Mouse (Mus musculus): ENCODE results near the gene Sh3kbp1. TPM values are rescaled to one million over a fixed set of nuclear protein-coding genes. Genes with fewer than 3 reads are reported as not detected.

Sh3kbp1 gene
- total RNA-seq, 2 experiments from 2014 or later = 154 to 191 TPM

DNA sequence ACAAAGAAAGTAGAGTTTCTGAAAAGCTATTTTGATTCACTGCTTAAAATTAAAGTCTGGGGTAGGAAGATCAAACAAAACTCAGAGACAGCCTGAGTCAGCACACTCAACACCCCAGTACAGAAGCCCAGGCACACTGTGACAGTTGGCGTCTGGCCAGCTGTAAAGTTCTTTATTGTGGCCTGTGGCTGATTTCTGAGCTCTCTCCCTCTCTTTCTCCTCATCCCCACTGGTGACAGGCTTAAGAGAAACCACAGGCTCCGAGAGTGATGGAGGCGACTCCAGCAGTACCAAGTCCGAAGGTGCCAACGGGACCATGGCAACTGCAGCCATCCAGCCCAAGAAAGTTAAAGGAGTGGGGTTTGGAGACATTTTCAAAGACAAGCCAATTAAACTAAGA lies 201.1 kb downstream of the Sh3kbp1 start:
- ATAC-seq (ENCODE audit: poor library complexity, severe bottlenecking) = 0 out of 2 replicates have a peak, but pooled peaks have one; percentile 26

DNA sequence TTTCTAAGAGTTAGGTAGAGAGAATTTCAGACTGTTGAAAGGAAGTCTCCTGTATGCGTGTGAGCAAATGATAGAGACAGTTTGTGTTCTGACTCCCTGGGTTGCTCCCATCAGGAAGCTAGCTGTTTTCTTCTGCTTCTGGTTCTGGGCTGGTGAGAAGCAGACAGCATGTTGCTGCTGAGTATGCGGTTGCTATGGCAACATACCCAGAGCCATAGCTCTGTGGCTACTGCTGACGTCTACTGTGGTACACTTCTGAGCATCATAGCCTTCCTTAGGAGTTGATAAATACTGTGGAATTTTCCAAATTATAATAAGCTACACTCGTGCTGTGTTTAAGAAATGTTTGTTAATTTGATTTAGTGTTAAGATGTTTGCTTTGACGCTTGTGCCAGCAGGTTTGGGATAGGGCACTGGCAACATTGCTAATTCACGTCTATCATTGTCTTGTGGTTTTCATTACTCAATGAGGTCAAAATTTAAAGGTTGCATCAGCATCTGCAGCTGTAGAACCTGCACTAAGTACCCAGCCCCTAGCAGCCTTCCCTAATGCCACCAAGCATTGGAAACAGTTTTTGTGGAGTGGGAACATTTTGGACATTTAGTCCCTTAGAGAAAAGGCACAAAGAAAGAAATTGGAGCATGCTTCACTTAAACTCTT lies 202.2 kb downstream of the Sh3kbp1 start:
- peak; percentile 76 for ATAC-seq (ENCODE audit: poor library complexity, severe bottlenecking)

DNA sequence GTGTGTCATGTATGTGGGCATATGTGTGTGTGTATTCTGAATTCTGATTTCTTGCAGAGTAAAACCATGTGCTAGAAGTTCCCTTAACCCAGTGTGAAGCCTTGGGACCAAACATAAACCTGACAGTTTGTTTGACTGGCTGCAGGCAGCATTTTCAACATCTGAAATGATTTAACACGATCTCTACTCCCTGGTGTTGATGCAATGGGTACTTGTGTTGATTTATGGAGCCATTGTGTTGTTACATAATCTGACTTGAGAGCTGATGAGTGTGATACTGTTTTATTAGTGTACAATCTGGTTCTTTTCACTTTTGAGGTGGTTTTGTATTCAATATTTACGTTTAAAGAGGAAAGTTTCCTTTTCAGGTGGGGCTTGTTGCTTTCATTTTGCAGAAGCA lies 204.1 kb downstream of the Sh3kbp1 start:
- no peak for ATAC-seq (ENCODE audit: poor library complexity, severe bottlenecking)

DNA sequence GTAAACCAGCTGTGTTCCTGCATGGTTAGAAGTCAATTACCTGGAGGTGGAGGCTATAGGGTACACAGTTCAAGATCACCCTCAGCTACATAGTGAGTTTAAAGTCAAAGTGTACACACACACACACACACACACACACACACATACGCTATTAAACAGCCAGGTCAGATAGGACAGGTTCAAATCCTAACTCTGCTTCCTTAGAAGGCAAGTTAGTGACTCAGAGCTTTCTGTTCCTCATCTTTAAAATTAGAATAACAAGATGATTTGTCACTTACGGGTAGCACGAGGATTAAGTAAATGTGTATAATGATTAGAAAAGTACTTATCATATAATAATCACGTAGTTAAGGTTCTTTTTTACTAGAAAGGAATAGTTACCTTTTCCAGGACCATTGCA lies 208.2 kb downstream of the Sh3kbp1 start:
- peak; percentile 71 for ATAC-seq (ENCODE audit: poor library complexity, severe bottlenecking)

DNA sequence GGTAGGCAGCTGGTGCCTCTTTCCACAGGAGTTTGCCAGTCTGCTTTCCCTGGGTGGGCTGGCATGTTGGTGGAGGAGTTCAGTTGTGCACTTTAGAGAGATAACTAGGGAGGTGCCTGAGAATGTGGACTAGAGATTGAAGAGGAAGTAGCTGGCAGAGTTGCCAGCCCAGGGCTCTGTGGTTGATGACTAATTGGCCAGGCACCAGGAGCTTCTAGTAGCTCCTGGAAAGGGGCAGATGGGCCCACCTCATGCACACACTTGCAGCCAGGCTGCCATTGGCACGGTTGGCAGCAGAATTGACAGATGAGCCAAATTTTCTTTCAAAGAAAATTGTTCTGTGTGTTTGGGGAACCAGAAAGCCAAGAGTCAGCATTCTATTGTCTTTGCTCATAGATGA lies 210.3 kb downstream of the Sh3kbp1 start:
- ATAC-seq (ENCODE audit: poor library complexity, severe bottlenecking) = peak; percentile 96

DNA sequence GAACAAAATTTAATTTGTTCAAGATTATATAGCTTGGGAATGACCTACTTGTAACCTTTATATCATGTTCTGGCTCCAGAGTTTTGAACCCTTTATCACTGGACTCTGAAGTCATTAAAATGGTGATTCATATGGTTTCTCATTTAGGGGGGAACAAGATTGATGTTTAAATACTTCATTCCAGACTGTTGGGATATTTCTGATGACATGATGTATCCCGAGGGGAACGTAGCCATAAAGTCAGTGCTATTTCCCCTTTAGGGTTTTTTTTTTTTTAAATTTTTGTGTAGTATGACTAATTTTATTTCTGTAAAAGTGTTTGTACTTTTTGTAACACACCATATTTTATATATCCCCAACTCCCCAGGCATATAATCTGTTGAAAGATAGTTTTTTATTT lies 212.7 kb downstream of the Sh3kbp1 start:
- ATAC-seq (ENCODE audit: poor library complexity, severe bottlenecking) = no peak

DNA sequence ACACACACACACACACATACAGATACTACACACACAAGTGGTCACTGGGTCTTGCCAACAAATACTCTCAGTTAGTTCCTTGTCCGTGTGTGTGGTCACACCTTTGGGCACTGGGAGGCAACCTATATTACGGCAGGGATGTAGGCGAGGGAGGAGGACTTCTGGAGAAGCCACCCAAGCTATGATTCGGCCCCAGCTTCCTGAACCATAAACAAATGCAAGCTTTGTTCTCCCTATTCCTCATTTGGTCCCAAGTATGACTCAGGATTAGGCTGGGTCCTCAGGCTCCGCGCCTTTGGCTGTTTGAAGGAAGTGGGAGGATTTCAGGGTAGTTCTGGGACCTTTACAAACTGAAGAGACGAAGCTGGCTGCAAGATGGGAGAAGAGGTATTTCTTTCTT lies 213.2 kb downstream of the Sh3kbp1 start:
- peak; percentile 34; the same call in 1 of the 2 replicates for ATAC-seq (ENCODE audit: poor library complexity, severe bottlenecking)

DNA sequence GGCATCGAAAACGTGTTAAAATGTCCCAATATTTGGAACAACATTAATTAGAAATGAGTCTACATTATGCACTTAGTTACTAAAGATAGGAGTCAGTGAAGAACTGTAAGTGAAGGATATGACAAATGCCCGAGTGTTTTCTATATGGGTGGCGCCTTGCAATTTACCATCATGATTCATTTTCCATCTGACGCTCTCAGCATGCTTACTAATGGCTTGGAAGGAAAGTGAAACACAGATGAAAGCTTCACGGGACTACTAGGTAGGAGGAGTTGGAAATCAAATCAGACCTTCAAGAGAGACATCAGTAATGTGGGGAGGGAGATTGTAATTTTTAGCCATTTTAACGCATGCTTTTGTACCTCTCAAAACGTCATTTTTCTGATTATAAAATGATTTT lies 223.7 kb downstream of the Sh3kbp1 start:
- no peak for ATAC-seq (ENCODE audit: poor library complexity, severe bottlenecking)

DNA sequence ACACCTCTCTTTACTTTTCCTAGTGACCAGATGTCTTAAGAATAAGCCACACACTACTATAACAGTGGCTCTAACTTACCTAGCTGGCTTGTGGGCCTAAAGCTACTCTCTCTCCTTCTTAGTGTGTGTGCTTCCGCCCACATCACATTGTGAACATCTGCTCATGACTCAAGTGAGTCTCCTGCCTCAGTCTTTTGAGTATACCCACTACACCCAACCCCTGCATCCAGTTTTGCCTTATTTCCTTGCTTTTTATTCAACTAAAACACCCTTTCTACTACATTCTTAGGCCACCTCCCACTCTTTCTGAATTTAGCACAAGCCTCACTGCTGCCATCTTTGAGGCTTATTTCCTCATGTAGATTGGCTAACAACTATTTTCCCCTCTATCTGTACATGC lies 229.8 kb downstream of the Sh3kbp1 start:
- ATAC-seq (ENCODE audit: poor library complexity, severe bottlenecking) = no peak

DNA sequence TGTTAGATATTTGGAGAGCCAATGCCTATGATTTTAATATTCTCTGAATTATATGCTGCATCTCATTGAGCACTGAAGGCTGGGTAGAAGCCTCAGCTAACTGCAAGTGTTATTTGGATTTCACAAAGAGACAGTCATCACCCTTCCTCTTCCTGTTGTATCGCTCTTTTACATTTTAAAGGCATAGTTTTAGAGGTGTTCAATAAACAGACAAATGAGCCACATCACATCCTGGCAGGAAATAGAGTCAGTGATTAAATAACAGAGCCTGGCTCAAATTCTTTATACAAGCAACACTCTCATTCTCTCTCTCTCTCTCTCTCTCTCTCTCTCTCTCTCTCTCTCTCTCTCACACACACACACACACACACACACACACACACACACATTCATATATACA lies 231.1 kb downstream of the Sh3kbp1 start:
- no peak for ATAC-seq (ENCODE audit: poor library complexity, severe bottlenecking)

DNA sequence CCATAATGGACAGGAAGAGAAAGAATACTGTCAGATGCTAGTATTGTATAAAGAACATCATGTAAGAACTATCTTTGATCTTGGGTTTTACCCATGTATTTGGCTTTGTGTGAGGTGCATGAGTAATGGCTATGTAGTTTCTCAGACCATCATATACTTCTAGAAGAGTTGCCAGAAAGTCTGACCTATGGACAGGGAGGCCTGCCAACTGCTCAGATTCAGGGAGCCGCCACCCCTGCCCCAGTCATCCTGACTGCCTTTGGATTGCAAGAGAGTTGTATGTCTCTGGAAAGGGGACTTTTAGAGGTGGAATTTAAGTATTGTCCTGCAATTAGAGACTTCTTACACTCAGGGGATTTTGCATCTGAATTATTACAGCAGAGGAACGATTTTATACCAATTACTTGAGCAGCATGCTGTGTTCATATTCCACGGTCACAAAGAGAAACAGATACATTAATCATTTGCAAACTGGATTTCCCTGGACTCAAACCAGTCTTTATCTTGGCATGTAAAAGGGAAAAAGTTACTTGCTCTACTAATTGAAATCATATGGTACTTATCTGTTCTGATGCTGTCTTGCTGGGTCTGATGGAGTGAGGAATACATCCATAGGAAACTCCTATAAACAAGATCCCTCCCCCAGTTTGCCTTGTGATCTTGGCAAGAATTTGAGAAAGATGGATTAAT lies 233.9 kb downstream of the Sh3kbp1 start:
- no peak for ATAC-seq (ENCODE audit: poor library complexity, severe bottlenecking)

DNA sequence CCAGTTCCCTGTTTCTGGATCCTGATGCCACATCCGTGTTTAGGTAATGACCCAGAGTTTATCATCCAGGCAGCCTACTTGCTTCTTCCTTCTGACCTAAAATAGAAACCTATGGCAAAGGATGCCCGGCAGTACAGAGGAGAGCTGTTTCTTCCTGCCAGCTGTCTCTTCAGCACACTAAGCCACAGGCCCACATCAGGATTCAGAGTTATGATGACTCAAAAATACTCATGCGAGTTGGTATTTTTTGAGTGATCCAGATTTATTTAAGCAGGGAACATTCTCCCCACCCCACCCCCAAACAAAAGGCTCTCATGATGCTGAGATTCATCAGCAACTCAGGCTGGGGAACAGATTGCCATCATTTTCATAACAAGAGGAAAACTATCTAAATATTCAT lies 240.6 kb downstream of the Sh3kbp1 start:
- ATAC-seq (ENCODE audit: poor library complexity, severe bottlenecking) = no peak

DNA sequence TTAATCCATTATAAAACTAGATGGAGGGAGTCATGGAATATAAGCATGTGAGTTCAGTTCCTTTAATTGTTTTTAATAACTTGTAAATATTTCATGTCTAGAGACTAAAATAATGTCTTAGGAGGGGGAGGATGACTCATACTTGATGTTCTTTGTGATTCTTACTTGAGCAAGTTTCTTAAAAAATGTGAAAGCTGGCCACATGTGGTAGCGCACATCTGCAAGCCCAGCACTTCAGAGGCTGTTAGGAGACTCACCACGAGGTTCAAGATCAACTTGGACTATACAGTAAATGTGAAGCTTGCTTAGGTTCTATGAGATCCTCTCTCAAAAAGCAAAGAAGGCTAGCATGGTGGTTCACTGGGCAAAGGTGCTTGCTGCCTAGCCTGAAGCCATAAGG lies 245.4 kb downstream of the Sh3kbp1 start:
- no peak for ATAC-seq (ENCODE audit: poor library complexity, severe bottlenecking)

DNA sequence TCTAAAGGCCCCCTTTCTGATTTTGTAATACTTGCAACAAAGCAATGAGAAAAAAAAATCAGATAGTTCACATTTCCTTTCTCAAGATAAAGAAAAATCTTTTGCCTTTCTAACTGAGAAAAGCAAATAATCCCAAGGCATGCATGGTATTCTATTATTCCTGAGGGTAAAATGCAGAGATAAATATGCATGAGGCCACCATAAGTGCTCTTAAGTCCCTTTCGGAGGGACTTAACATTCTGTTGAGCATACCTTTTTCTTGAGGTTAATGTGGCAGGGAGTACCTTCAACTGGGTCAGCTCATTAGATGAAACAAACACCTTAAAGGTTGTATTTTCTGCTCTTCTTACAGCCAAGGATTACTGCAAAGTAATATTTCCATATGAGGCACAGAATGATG lies 250.7 kb downstream of the Sh3kbp1 start:
- ATAC-seq (ENCODE audit: poor library complexity, severe bottlenecking) = no peak

DNA sequence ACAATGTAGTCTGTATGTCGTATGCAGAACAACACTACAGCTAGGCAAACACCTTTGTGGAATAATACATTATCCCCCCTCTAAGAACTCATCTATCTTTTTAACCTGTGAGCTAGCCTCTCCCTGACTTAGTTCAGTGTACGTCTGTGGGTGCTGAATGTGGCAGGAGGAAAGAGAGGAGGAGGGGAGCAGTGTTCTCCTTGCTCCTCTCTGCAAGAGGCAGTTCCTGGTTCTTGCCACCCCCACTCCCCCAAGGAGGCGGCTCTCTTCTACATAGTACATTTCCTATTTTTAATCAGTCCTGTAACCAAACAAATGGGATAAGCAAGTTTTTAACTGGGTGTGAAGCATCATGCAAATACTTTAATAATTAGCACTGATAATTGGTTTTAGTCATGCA lies 252.4 kb downstream of the Sh3kbp1 start:
- no peak for ATAC-seq (ENCODE audit: poor library complexity, severe bottlenecking)

DNA sequence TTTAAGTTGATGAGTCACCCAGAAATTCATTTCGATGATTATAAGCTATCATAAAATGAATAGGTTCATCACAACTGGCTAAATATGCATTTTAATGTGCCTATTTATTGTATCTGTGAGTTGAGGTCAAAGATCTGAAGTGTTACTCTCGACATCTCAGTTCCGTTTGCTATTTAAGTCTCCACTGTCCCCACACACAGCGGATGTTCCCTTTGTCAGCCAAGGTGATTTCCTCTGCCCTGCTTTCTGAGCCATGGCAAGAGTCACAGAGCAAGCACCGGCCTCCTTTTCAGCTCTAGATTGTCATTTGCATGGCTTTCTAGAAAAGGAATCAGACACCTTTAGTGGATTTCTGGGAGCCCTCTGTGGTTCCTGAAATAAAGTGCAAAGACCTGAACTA lies 254.5 kb downstream of the Sh3kbp1 start:
- ATAC-seq (ENCODE audit: poor library complexity, severe bottlenecking) = no peak

DNA sequence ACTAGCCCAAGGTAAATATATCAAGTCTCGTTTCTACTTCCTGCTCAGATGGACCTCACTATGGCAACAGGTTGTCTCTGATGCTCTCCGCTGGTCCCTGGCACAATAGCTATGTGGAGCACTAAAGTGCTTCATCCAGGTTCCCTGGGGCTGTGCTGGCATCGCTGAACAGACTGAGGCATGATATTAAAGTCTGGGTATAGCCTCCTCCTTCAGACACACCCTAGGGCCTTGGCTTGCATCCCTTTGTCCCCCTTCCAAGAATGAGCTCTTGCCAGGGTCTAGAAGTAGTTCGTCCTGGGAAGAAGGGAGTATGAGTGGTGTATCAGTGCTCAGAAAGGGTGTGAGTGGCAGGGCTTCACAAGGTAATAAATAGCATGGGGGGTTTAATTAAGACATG lies 269.5 kb downstream of the Sh3kbp1 start:
- ATAC-seq (ENCODE audit: poor library complexity, severe bottlenecking) = no peak

DNA sequence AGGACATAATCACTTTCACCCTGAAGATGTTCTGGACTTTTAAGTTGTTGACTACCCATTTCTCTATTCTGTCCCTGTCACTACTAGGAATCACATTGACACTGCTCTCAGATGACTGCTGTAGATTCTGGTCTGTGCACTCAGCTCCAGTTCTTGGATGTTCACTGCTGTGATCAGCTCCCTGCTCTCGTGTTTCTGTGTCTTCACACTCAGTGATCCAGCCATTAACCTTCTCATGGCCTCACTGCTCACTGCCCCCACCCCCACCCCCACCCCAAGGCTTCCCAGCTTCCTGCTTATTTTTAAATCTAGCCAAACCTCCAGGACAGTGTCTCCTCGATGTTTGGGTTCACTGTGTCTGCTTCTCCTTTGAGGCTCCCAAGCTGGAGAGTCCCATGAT lies 271.0 kb downstream of the Sh3kbp1 start:
- ATAC-seq (ENCODE audit: poor library complexity, severe bottlenecking) = no peak

DNA sequence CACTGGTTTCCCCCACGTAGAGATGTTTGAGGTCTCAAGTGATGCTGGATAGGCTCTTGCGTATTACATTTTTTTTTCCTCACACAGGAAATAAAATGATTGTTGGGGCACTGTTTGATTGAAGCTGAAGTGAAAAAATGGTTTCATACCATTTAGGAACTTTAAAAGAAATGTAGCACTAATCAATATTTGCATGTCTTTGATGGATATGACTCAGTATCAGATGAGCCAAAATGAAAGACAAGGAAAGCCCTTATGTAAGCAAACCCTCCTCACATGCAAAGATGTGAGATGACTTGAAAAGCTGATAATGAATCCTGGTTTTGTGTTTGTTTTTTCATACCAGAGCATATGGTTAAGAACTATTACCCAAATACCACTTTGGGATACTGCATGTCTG lies 272.0 kb downstream of the Sh3kbp1 start:
- no peak for ATAC-seq (ENCODE audit: poor library complexity, severe bottlenecking)

DNA sequence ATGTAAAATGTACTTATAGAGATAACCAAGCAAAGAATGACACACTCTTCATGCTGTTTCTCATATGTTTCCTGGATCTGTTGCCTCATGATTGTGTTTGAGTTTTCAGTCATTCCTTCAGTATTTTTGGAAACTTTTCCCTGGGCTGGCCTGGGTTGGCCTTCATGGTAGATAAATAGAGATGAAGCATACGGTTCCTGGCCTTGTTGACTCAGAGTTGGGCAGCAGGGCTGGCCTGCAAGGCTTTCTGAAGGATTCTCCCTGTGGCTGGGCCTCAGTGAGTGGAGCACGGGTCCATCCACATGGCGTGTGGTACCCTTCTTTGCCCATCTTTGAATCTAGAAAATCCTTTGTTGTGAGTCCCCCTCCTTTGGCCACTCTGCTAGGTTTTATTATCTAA lies 276.3 kb downstream of the Sh3kbp1 start:
- ATAC-seq (ENCODE audit: poor library complexity, severe bottlenecking) = no peak

DNA sequence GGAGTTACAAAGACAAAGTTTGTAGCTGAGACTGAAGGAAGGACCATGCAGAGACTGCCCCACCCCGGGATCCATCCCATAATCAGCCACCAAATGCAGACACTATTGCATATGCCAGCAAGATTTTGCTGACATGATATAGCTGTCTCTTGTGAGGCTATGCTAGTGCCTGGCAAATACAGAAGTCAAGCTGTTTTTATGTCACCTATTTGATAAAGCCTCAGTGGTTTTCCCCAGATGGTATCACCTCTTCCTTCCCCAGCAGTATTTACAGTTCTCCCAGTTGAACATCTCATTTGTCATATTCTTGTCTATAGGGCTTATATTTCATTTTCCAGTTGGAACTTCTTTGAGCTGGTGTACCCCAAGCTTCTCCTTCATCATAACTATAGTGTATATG lies 280.6 kb downstream of the Sh3kbp1 start:
- no peak for ATAC-seq (ENCODE audit: poor library complexity, severe bottlenecking)

DNA sequence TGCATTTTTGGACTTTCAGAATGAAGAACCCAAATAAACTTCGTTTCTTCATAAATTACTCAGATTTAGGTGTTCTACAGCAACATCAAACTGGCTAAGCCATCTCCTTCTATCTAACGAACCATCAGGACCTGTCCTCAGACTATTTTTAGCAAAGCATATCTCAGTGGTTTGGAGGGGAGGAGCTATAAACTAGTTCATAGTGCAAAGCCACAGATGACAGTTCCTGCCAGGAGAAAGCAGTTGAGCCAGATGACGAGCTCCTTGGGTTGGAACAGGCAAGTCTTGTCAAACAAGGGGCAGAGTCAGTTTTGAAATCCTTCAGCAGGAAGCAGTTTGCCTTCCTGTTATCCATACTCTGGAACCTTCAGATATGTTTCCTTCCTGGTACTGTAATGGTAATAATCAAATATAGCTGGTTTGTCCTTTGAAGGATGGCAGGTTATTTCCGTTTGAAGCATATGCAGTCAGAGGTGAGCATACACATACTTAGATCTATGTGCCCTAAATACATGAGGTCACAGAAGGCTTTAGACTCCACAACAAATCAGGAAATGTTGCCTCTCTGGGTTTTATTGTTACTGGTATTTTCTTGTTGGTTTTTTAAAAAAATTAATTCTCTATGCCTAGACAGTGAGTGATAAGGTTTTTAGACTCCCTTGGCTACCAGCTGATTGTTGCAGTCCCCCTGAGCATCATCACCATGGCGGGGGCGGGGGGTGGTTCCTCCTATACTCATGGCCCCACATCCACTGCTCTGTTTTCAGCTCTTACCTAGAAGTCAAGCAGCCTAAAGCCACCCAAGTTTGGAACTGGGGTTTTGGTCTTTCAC lies 282.6 kb downstream of the Sh3kbp1 start:
- ATAC-seq (ENCODE audit: poor library complexity, severe bottlenecking) = peak; percentile 56

Measured in megakaryocyte, adult 5-6 weeks (primary cell).